Mouse (Mus musculus) liver, postnatal 0 days (tissue): ENCODE results near the gene Dock10.

Source experiments
- CTCF ChIP-seq: sonication (generic); IDR thresholded peaks from 2 replicates; pipeline ENCODE4 v1.5.1; 2016; ENCODE audit warnings: antibody characterized with exemption, low read depth
- EP300 ChIP-seq: IDR thresholded peaks from 2 replicates; pipeline ENCODE4 v1.6.1; 2016; ENCODE audit warnings: antibody characterized with exemption, low read depth, mild to moderate bottlenecking

DNA sequence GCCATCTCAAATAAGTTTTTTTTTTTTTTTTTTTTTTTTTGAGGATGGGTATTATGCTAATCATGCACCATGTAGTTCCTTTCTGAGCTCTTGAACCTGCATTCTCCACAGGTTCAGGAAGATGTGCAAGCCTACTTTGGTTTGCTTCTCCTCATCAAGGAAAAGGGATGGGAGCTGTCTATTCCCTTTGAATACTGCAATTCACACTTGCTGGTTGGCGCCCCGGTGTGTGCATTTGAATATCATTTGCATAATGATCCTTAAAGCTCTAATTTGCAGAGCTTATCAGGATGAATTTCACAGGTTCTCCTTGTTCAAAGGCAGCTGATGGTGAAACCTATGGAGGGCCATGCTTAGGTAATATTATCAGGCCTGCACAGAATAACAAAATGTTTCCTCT is 237.9 kb downstream of the Dock10 start:
- TF ChIP-seq CTCF (no peak), EP300 (no peak)
